Mouse (Mus musculus): ENCODE results near the gene Slc25a31. TPM values are rescaled to one million over a fixed set of nuclear protein-coding genes. Genes with fewer than 3 reads are reported as not detected.

Slc25a31 gene
- polyA plus RNA-seq, 1 experiment from 2014 or later = 0.11 TPM

DNA sequence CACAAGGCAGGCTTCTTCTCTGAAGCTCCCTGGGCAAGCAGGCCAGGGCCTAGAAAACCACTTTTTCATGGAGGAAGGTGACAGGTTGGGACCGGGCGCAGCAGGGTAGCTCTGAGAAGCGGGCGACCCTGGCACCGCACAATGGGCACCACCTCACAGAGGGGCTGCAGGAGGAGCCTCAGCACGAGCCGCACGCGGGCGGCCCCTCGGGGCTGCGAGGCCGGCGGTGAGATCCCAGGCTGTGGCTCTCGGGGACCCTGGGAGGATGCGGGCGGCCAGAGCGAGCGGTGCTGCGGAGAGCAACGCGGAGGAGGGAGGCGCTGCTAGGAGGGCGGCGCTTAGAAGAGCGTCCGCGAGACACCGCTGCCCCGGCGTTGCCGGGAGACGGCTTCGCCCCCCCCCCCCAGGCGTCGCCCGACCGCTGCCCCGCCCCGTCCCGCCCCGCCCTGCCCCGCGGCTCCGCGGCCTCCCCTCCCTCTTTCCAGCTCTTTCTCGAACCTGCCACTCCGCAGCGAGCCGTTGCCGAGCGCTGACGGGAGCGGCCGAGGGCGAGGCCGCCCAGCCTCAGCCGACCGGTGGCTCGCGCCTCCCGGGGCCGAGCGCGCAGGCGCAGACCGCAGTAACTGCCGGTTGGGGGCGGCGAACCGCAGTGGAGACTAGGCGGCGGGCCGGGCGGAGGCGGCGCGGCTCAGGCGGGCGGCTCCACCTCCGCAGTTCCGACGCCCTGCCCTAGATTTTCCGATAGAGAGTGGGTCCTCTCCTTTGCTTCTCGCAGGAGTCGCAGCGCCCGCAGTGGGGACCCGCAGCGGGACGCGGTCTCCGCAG, 36.4 kb downstream of the Slc25a31 start:
- Histone ChIP-seq H3K4me2 (ENCODE audit: low read length) (peak overlapping the region; percentile 99), H3K27ac (peak overlapping the region; percentile 57), H3K4me1 (replicated peaks; ENCODE audit: insufficient read depth, low read length) (no peaks in the 10 kb centered on the region; the same call in 1 of the 2 replicates), H3K9me3 (replicated peaks; ENCODE audit: low read length) (no peaks in the 10 kb centered on the region), H3K9ac (ENCODE audit: low read depth, low read length) (peak overlapping the region; percentile 67), H3K27me3 (ENCODE audit: insufficient read depth, low read length) (no peaks in the 10 kb centered on the region), H3K36me3 (ENCODE audit: insufficient read depth, low read length) (no peaks in the 10 kb centered on the region), H3K4me3 (replicated peaks; ENCODE audit: low read depth, low read length) (peak overlapping the region; percentile 68)
- ATAC-seq (replicated peaks; ENCODE audit: low FRiP score, low read depth) (peak; percentile 94), DNase-seq (ENCODE audit: low spot score) (peak; percentile 89)
- TF ChIP-seq CTCF (IDR thresholded peaks at IDR 0.05; ENCODE audit: low read depth) = no peak
- under 1% methylated on average over 41 of the region's 93 CpGs for WGBS

DNA sequence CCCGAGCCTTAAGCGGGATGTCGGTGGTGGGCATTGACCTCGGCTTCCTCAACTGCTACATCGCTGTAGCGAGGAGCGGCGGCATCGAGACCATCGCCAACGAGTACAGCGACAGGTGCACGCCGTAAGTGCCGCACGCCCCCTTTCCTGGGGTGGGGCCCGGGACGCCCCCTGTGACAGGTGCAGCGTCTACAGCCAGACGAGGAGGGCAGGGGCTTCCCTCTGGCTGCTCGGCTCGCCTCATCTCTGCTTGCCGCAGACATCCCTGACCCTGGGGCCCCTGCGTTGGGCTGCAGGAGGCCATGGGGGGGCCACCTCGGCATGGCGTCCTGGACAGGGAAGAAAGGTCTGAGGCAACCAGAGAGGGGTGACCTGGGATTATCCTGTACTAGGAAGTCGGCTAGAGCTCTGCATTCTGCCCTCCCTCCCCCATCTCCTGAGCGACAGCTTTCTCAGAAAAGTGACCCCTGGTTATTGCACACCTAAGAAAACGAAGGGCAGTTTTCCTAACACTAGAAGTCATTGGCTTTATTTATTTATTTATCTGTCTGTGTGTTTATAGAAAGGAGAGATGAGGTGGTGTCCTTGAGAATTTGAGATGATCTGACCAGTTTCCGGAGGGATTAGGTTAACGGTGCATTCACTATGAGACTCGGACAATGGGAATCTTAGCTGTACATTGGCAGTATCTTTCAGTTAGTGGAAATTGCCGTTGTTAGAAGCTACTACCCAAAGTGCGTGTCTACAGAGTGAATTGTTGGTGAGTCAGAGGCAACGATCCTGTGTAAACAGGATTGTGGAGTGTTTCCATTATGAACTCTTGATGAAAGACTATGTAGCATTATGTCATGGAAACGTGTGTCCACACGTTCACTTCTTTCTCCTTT, 37.2 kb downstream of the Slc25a31 start:
- ATAC-seq (replicated peaks; ENCODE audit: low FRiP score, low read depth) (peak; percentile 30; the same call in 1 of the 2 replicates), DNase-seq (ENCODE audit: low spot score) (peak; percentile 37)
- no peaks in the 10 kb centered on the region; the same call in 1 of the 2 replicates for H3K4me1 ChIP-seq (replicated peaks; ENCODE audit: insufficient read depth, low read length)
- TF ChIP-seq CTCF (IDR thresholded peaks at IDR 0.05; ENCODE audit: low read depth) = no peak
- peak overlapping the region; percentile 68 for H3K4me3 ChIP-seq (replicated peaks; ENCODE audit: low read depth, low read length)
- no peaks in the 10 kb centered on the region for H3K36me3 ChIP-seq (ENCODE audit: insufficient read depth, low read length)
- WGBS = 4% methylated on average over 37 of the region's 37 CpGs
- H3K9ac ChIP-seq (ENCODE audit: low read depth, low read length) = peak overlapping the region; percentile 67
- peak overlapping the region; percentile 99 for H3K4me2 ChIP-seq (ENCODE audit: low read length)
- H3K27me3 ChIP-seq (ENCODE audit: insufficient read depth, low read length) = no peaks in the 10 kb centered on the region
- H3K27ac ChIP-seq = peak overlapping the region; percentile 57; the same call in 1 of the 2 replicates
- H3K9me3 ChIP-seq (replicated peaks; ENCODE audit: low read length) = no peaks in the 10 kb centered on the region

DNA sequence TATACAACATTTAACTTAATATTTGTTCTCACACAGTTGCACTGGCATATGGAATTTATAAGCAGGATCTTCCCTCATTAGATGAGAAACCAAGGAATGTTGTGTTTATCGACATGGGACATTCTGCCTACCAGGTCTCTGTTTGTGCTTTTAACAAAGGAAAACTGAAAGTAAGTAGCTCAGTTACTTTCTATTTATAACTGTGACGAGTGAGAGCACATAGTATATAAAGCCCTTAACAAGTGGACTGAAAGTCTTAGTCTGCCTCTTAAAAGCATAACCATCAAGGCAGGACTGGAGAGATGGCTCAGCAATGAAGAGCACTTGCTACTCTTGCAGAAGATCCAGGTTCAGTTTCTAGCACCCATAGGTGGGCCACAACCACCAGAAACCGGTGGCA, 52.1 kb downstream of the Slc25a31 start:
- ATAC-seq (replicated peaks; ENCODE audit: low FRiP score, low read depth) = no peak
- H3K27ac ChIP-seq = no peak overlapping the region
- H3K9ac ChIP-seq (ENCODE audit: low read depth, low read length) = no peak overlapping the region
- no peak overlapping the region for H3K4me2 ChIP-seq (ENCODE audit: low read length)
- no peaks in the 10 kb centered on the region for H3K4me1 ChIP-seq (replicated peaks; ENCODE audit: insufficient read depth, low read length)
- no peak for TF ChIP-seq CTCF (IDR thresholded peaks at IDR 0.05; ENCODE audit: low read depth)
- H3K4me3 ChIP-seq (replicated peaks; ENCODE audit: low read depth, low read length) = no peak overlapping the region
- 90% methylated on average over 3 of the region's 3 CpGs for WGBS
- H3K36me3 ChIP-seq (ENCODE audit: insufficient read depth, low read length) = no peaks in the 10 kb centered on the region
- no peaks in the 10 kb centered on the region for H3K9me3 ChIP-seq (replicated peaks; ENCODE audit: low read length)
- no peaks in the 10 kb centered on the region for H3K27me3 ChIP-seq (ENCODE audit: insufficient read depth, low read length)
- DNase-seq (ENCODE audit: low spot score) = no peak

DNA sequence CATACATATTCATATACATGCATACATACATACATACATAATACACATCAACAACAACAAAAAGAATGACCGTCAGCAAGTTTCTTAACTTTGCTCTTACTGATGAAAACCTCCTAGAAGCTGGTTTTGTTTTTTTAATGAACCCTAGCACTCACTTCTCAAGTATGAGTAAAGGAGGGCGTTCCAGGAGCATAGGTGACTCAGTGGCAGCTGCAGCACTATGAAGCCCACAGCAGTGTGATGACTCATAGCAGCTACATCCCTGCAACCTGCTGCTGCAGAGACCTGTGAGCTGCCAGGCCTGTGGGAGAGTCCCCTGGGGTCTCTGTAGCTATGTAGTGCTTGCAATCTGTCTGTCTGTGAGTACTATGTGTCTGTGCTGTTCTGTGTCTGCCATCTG, 52.7 kb downstream of the Slc25a31 start:
- WGBS = 88% methylated on average over 2 of the region's 2 CpGs
- DNase-seq (ENCODE audit: low spot score) (no peak), ATAC-seq (replicated peaks; ENCODE audit: low FRiP score, low read depth) (no peak)
- Histone ChIP-seq H3K4me1 (replicated peaks; ENCODE audit: insufficient read depth, low read length) (no peaks in the 10 kb centered on the region), H3K4me2 (ENCODE audit: low read length) (no peak overlapping the region), H3K27ac (no peak overlapping the region), H3K27me3 (ENCODE audit: insufficient read depth, low read length) (no peaks in the 10 kb centered on the region), H3K9me3 (replicated peaks; ENCODE audit: low read length) (no peaks in the 10 kb centered on the region), H3K9ac (ENCODE audit: low read depth, low read length) (no peak overlapping the region), H3K36me3 (ENCODE audit: insufficient read depth, low read length) (no peaks in the 10 kb centered on the region), H3K4me3 (replicated peaks; ENCODE audit: low read depth, low read length) (no peak overlapping the region)
- TF ChIP-seq CTCF (IDR thresholded peaks at IDR 0.05; ENCODE audit: low read depth) = no peak

Other genes starting within 250 kb of the Slc25a31 start
- 2.0 and 2.3 TPM in 2 replicates for gene Intu, start 177.6 kb upstream of the Slc25a31 start, polyA plus RNA-seq (2015; fragmentation: Nextera tagmentation; extraction: Ambion mirVana)
- gene Hspa4l, start 35.6 kb downstream of the Slc25a31 start, polyA plus RNA-seq (2015; fragmentation: Nextera tagmentation; extraction: Ambion mirVana) = 9.9 and 10.3 TPM in 2 replicates
- gene Plk4, start 91.2 kb downstream of the Slc25a31 start, polyA plus RNA-seq (2015; fragmentation: Nextera tagmentation; extraction: Ambion mirVana) = 24.7 and 29.7 TPM in 2 replicates
- 7.2 and 7.6 TPM in 2 replicates for gene Mfsd8, start 138.0 kb downstream of the Slc25a31 start, polyA plus RNA-seq (2015; fragmentation: Nextera tagmentation; extraction: Ambion mirVana)
- 6.4 and 7.1 TPM in 2 replicates for gene Abhd18, start 138.1 kb downstream of the Slc25a31 start, polyA plus RNA-seq (2015; fragmentation: Nextera tagmentation; extraction: Ambion mirVana)
- gene 1700034I23Rik, start 193.7 kb downstream of the Slc25a31 start, polyA plus RNA-seq (2015; fragmentation: Nextera tagmentation; extraction: Ambion mirVana) = 0.09 TPM in 1 of 2 replicates, not detected in the other
- gene Larp1b, start 241.0 kb downstream of the Slc25a31 start, polyA plus RNA-seq (2015; fragmentation: Nextera tagmentation; extraction: Ambion mirVana) = 25.6 and 26.3 TPM in 2 replicates

Data from kidney, postnatal 0 days (tissue).